Mouse (Mus musculus) C2C12 (cell line): ENCODE data around the gene Atxn1.

ENCODE experiments used
- CTCF ChIP-seq: IDR thresholded peaks from one replicate; pipeline ENCODE4 v1.5.1; 2011; ENCODE audit not compliant: control insufficient read depth, insufficient read depth, insufficient read length
- MYOG ChIP-seq: IDR thresholded peaks from one replicate; pipeline ENCODE4 v1.6.1; 2011; ENCODE audit not compliant: control insufficient read depth, insufficient read length; ENCODE audit errors: extremely low read depth
- USF1 ChIP-seq: IDR thresholded peaks from one replicate; pipeline ENCODE4 v1.6.1; 2011; ENCODE audit warnings: low read depth, mild to moderate bottlenecking, control low read depth, moderate library complexity

DNA sequence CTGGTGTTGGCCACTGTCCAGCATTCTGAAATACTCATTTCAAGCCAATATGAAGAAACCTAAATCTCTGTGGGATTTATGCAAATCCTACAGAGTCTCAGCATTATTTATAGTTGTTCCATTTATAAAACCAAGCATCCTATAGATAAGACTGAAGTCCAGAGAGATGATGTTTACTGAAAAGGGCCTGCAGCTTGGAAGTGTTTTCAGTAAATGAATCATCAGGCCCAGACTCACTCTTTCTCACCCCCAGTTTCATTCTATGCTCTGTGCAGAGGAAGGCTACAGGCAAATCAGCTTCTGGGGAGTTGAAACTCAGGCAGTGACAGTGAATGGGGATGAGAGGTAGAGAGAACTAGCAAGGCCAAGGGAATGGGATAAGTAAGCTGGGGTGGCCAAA, 373.9 kb downstream of the Atxn1 start:
- TF ChIP-seq CTCF (no peak), MYOG (no peak), USF1 (no peak)
